Mouse (Mus musculus) stomach, postnatal 0 days (tissue): Measurements from ENCODE around the gene Kcnmb1.

Experiments
- CTCF ChIP-seq: IDR thresholded peaks from 2 replicates; pipeline ENCODE4 v1.5.1; 2016; ENCODE audit warnings: antibody characterized with exemption, low read depth, mild to moderate bottlenecking, moderate library complexity
- EP300 ChIP-seq: optimal IDR thresholded peaks from 2 replicates; pipeline ENCODE3; 2016; ENCODE audit warnings: antibody characterized with exemption

DNA sequence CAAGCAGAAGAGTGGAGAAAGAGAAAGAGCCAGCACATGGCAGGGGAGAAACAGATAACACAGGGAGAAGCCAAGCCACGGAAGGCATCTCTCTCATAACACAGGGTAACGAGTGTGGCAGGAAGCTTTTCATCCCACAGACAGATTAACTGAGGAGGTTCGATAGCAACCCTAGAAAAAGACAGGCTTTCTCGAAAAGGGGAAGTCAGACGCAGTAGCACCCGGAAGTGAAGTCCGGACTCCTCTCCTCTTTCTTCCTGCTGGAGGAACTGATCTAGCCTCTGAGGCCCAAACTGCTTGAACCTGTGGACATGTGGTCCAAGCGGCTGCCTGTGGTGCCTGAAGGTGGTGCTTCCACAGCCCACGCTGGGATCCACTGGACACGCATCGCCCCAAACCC is 45.4 kb downstream of the Kcnmb1 start:
- TF ChIP-seq CTCF = no peak
- TF ChIP-seq EP300 = no peak
